Mouse (Mus musculus): ENCODE data around the gene Tmem127.

GRCm38 (mm10) chr2:127308660-127309059, 61.0 kb downstream of the Tmem127 start:
- TF ChIP-seq CTCF (IDR thresholded peaks at IDR 0.05) (peak; percentile 69), EP300 (IDR thresholded peaks at IDR 0.05) (no peak)
